Mouse (Mus musculus) spleen, adult 2 months (tissue): ENCODE data around the gene Sytl1.

Experiments
- CTCF ChIP-seq: fragments of 200-500 bp; IDR thresholded peaks from 2 replicates; pipeline ENCODE4 v1.5.1; 2011; ENCODE audit warnings: mild to moderate bottlenecking, inconsistent platforms; ENCODE audit not compliant: insufficient read depth, insufficient read length, insufficient replicate concordance; ENCODE audit errors: extremely low read depth
- POLR2A ChIP-seq: fragments of 200-500 bp; IDR thresholded peaks from 2 replicates; pipeline ENCODE4 v1.6.1; 2011; ENCODE audit warnings: low read depth, low read length, inconsistent platforms

- TF ChIP-seq CTCF, result peak; percentile 75; the same call in 1 of the 2 replicates
- no peak for TF ChIP-seq POLR2A
These were observed 45.3 kb downstream of the Sytl1 start for GRCm38 (mm10) chr4:133217641-133218040.
